Mouse (Mus musculus) layer of hippocampus, postnatal 10 days (tissue): ENCODE measurements at regions not wholly inside any gene's neighbourhood (a gene's known extent, or its start where the extent isn't known, plus 50 kb on each side); places are given as distances from the start of the nearest gene placed in this dataset.
A peak's percentile ranks its signal among the peaks of the same experiment; 100 is the strongest.
"Not testable (repeated sequence)": the region's sequence is repeated elsewhere in the genome, so short reads cannot be mapped to it uniquely, and the experiment has no call there.

Experiments used
- DNase-seq, 2 experiments: peaks; one replicate each; pipeline ENCODE4 v3.0.0; 2021; ENCODE audit warnings: low spot score in 2 of 2

GRCm38 (mm10) chr1:64463715-64464290 lies 68.6 kb upstream of the Creb1 start:
- DNase-seq, result no peak

GRCm38 (mm10) chr1:64461616-64462015 lies 70.8 kb upstream of the Creb1 start:
- not testable (repeated sequence) for DNase-seq

- DNase-seq, result no peak
Observed at GRCm38 (mm10) chr1:64457872-64458271, 74.6 kb upstream of the Creb1 start.

GRCm38 (mm10) chr1:64449141-64449540 lies 83.3 kb upstream of the Creb1 start:
- no peak for DNase-seq

GRCm38 (mm10) chr1:64448090-64448489 lies 84.4 kb upstream of the Creb1 start:
- DNase-seq, result peak; percentile 73 to 77

GRCm38 (mm10) chr1:64446492-64446891 lies 86.0 kb upstream of the Creb1 start:
- DNase-seq, result no peak

- peak; percentile 84 to 89 for DNase-seq
Observed at GRCm38 (mm10) chr1:64445919-64446318, 86.5 kb upstream of the Creb1 start.

- DNase-seq, result no peak
Observed at GRCm38 (mm10) chr1:64443436-64443835, 89.0 kb upstream of the Creb1 start.

- no peak for DNase-seq
Observed at GRCm38 (mm10) chr1:64442179-64442874, 90.1 kb upstream of the Creb1 start.

- no peak for DNase-seq
Observed at GRCm38 (mm10) chr1:64423256-64423655, 109.2 kb upstream of the Creb1 start.

GRCm38 (mm10) chr1:64418567-64418966 lies 113.9 kb upstream of the Creb1 start:
- DNase-seq, result no peak

- no peak for DNase-seq
Observed at GRCm38 (mm10) chr1:64415906-64416305, 116.5 kb upstream of the Creb1 start.

- DNase-seq, result no peak
Observed at GRCm38 (mm10) chr1:64413181-64413560, 119.3 kb upstream of the Creb1 start.

GRCm38 (mm10) chr1:64412481-64413180 lies 119.8 kb upstream of the Creb1 start:
- no peak for DNase-seq

GRCm38 (mm10) chr1:64411851-64412480 lies 120.5 kb upstream of the Creb1 start:
- no peak for DNase-seq

- DNase-seq, result peak; percentile 19 to 50
Observed at GRCm38 (mm10) chr1:64408807-64409582, 123.5 kb upstream of the Creb1 start.

- DNase-seq, result no peak
Observed at GRCm38 (mm10) chr1:64391525-64391924, 140.9 kb upstream of the Creb1 start.

- DNase-seq, result no peak
Observed at GRCm38 (mm10) chr1:64381264-64381663, 151.2 kb upstream of the Creb1 start.

GRCm38 (mm10) chr1:64376426-64376825 lies 156.0 kb upstream of the Creb1 start:
- DNase-seq, result not testable (repeated sequence)

GRCm38 (mm10) chr1:64374286-64375071 lies 158.0 kb upstream of the Creb1 start:
- DNase-seq, result no peak
